Mouse (Mus musculus) spleen, postnatal 10 days (tissue): ENCODE measurements around the gene D430042O09Rik.
A peak's percentile ranks its signal among the peaks of the same experiment; 100 is the strongest.
"Not testable (repeated sequence)": the region's sequence is repeated elsewhere in the genome, so short reads cannot be mapped to it uniquely, and the experiment has no call there.

ENCODE experiments used
- DNase-seq, 2 experiments: peaks; one replicate each; pipeline ENCODE4 v3.0.0; 2021 to 2022; ENCODE audit warnings: low spot score in 2 of 2

D430042O09Rik gene

DNA sequence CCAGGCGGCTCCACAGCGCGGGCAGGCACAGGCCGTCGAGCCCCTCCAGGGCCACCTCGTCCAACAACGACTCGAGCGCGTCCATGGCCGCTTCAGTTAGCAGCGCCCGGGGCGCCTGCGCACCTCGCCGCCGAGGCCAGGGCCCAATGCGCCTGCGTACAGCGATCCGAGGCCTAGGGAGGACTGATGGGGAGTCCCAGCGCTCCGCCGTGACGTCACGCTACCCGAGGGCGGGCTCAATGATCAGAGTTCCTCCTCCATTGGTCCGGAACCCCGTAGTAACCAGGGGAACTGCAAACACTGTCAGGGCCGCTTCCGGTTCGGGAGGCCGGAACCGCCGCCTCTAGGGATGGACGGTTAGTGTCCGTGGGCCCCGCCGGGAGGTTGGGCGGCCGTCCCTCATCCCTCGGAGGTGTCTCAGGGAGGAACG, at the start of gene D430042O09Rik, which contains the start of gene Gtf3c1:
D430042O09Rik (plus strand) TSS at position 296 of the 430 bp plus-strand sequence.
Gtf3c1 (minus strand) TSS at position 188 of the 430 bp plus-strand sequence.
- peak; percentile 99 to 100 for DNase-seq

DNA sequence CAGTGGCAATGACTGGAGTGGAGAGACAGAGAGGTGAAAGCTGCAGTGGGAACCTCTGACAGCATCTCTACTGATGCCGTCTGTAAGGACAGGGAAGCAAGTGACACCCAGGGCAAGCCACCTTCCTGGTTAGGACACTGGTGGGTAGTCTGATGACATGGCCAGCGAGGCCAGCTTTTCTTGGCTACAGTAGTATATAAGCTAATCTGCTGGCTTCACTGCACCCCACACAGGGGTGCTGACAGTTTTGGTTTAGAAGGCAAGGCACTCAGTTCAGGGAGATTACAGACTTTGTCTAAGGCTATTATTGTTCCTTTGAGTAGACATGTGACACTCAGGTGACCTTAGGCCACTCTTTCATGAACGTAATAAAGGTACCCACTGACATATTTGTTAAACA, 44.0 kb upstream of the D430042O09Rik start:
- DNase-seq, result no peak

GRCm38 (mm10) chr7:125670865-125671264, 36.8 kb upstream of the D430042O09Rik start:
- no peak for DNase-seq

DNA sequence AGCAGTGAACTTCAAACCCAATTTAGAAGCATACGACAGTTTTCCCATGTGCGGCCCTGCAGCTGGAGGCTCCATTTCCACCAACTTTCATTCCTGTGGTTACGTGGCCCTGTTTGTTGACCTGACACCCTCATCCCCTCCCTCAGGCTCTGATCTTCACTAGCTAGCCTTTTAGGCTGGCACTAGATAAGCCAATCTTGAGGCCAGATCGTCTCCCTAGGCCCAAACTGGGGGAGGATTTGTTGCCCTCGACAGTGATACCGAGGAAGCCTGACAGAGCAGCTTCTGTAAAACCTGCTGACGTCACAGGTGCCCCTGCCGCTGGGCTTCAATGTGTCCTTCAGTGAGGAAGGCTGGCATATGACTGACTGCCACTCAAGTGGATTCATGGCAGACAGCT, 36.3 kb upstream of the D430042O09Rik start:
- no peak for DNase-seq

DNA sequence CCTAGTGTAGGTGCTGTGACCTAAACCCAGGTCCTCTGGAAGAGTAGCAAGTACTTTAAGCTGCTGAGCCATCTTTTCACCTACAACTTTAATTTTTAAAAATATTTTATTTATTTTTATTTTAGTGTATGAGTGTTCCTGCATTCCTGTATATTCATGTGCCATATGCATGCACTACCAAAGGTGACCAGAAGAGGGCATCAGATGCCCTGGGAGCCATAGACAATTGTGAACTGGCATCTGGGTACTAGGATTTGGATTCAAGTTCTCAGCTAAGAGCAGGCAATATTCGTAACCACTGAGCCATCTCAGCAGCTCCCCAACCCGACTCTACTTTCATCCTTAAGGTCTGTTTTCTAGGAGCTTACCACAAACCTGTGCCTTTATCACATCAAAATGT, 32.8 kb upstream of the D430042O09Rik start:
- DNase-seq, result peak; percentile 50 to 70

DNA sequence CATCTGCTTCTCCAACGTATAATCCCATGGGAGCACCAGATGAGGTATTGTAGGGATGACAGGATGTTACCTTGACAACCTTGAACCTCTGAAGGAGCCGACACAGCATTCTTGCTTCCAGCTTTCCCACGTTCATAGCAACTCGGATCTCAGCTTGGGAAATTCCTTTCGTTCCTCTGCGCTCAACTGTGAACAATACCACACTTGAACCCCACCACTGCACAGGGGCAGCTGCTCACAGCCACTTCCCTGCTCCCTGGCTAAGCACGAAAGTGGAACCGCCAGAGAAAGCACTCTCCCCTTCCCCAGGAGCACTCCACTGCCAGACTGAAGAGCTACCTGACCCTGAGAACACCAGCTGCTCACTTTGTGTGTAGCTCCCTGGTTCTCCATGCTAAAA, 28.9 kb upstream of the D430042O09Rik start:
- no peak for DNase-seq

DNA sequence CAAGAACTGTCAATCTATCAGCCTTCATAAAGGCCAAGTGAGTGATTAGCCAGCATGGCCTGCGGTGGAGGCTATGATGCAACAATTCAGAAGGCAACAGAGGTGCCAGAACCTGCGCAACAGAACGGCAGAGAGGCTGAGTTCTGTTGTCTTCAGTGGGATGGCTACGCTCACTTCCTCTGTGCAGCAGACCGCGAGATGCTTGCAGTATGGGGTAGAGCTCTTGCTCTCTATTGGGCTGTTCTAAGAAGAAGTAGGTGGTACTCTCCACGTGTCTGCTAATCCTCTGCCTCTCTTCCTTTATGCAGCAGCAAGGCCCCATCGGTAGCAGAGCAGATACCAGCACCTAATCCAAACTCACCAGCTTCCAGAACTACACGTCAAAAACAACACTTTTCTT, 27.8 kb upstream of the D430042O09Rik start:
- no peak for DNase-seq

GRCm38 (mm10) chr7:125690516-125690915, 17.2 kb upstream of the D430042O09Rik start:
- no peak for DNase-seq

GRCm38 (mm10) chr7:125694056-125694455, 13.6 kb upstream of the D430042O09Rik start:
- DNase-seq, result no peak

GRCm38 (mm10) chr7:125702791-125703190, 4.9 kb upstream of the D430042O09Rik start:
- no peak for DNase-seq

DNA sequence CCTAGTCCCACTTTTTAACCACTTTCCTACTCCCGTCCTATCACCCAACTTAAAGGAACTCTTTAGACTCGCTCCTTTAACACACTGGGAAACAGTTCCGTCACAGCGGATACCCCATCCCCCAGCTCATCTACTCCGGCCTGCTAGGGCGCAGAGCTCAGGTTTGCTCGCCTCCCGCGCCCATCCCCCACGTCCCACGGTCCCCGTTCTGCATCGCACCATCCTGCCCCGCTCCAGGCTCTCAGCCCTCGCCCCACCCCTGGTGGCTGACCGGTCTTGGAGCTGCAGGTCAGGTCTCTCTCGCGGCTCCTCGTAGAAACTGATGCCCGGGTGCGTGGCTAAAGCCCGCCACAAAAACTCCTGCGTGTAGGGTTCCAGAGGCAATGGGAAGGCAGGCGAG, 502 bp upstream of the D430042O09Rik start:
- peak in 1 of 2 experiments; percentile 81 for DNase-seq

DNA sequence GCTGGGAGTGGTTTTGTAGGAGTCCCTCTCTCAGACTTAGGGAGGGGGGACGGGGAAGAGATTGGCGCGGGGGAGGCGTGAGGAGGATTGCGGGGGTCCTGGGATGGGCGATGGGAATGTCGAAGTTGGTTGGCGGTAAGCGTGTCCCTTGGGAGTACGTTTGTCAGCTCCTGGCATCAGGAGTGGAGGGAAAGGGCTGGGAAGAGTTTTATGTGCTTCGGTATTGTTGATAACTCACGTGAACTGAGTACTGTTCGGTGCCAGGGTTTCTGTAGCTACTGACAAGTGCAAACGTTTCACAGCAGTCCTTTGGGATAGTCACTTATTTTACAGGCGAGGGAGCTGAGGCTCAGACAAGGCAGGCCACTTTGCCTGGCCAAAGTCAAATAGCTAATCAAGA, 412 bp downstream of the D430042O09Rik start:
- no peak for DNase-seq

GRCm38 (mm10) chr7:125713542-125714055, 5.9 kb downstream of the D430042O09Rik start:
- DNase-seq, result not testable (repeated sequence)

GRCm38 (mm10) chr7:125714803-125715202, 7.1 kb downstream of the D430042O09Rik start:
- no peak for DNase-seq

DNA sequence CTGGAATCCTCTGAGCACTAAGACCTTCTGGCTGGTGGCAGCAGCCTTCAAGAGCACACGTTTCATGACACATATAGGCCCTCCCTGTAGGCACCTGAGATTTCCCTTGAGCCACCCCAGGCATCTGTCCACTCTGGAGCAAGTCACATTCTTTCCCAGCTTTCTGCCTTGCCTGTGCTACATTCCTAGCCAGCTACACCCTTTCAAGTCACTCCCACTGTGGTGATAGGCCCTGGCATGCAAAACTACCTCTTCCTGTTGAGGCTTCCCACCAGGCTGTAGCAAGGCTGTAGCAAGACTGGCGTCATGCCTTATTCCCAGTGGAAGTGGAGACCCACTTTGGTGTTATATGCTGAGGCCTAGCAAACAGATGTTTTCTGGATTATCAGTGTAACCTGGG, 9.0 kb downstream of the D430042O09Rik start:
- no peak for DNase-seq

DNA sequence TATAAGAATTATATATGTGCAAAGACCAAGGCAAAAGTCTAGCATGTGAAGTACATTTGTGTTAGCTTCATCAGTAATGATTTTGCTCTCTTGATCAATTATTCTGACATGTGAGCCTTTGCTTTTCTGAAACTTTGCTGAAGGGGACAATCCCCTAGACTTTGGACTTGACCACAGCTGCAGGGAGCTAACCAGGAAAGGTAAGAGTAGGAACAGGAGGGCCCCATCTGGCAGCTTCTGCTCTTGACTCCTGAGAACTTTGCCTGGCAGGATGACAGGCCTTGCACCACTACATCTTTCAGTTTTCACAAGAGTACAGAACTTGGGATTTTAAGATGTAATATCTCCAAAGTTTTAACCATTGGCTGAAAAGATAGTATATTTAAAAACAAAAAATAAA, 9.9 kb downstream of the D430042O09Rik start:
- DNase-seq, result no peak

- no peak for DNase-seq
Observed at GRCm38 (mm10) chr7:125720370-125720769, 12.7 kb downstream of the D430042O09Rik start.

DNA sequence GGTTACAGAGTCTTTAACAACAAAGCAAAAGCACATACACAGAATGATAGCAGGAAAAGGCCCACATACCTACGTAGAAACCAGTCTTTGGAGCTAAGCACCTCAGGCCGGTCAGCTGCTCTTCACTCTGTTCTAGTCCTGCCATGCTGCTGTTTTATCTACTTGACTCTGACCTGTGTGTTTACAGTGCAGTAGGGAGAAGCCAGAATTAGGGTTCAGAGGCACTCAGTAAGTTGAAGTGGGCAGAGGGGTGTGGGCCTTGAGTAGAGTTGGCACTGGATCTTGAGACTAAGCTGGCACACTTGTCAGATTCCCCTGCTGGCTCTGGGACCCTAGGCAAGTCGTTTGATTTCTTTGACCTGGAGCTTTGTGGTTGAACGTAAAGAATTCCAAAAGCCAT, 13.3 kb downstream of the D430042O09Rik start:
- no peak for DNase-seq

DNA sequence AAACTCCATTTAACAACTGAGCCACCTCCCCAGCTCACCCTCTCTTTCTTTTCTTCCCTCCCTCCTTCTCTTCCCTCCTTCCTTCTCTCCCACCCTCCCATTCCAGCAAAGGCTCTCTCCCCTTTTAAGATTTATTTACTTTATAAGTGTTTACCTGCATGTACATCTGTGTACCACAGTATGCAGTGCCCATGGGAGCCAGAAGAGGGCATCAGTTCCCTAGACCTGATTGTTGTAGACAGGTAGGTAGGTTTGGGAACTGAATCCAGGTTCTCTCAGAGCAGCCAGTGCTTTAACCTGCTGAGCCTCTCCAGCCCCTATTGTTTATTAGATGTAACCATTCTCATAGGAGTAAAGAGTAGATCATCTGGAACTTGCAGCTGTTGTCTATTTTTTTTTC, 14.4 kb downstream of the D430042O09Rik start:
- peak in 1 of 2 experiments; percentile 35 for DNase-seq

- DNase-seq, result no peak
Observed at GRCm38 (mm10) chr7:125723189-125723972, 15.7 kb downstream of the D430042O09Rik start.

- no peak for DNase-seq
Observed at GRCm38 (mm10) chr7:125731679-125732078, 24.0 kb downstream of the D430042O09Rik start.

GRCm38 (mm10) chr7:125733791-125734190, 26.1 kb downstream of the D430042O09Rik start:
- no peak for DNase-seq

GRCm38 (mm10) chr7:125736366-125737015, 28.8 kb downstream of the D430042O09Rik start:
- no peak for DNase-seq
